Mouse (Mus musculus) kidney, embryonic 16.5 days (tissue): ENCODE data around the gene Lrrc75a. TPM values are rescaled to one million over a fixed set of nuclear protein-coding genes. Genes with fewer than 3 reads are reported as not detected.

Experiments
- ATAC-seq: fragments of 200-750 bp; cut with Nextera tagmentation; 2 replicates; pipeline ENCODE4 v1.8.0; 2017; ENCODE audit warnings: moderate TSS enrichment; ENCODE audit not compliant: low FRiP score, low TSS enrichment
- H3K27ac ChIP-seq: fragments of 300-500 bp; sonication (generic); 2 replicates; pipeline ENCODE4 v1.5.1; 2014; ENCODE audit warnings: low read length
- H3K27me3 ChIP-seq: fragments of 300-500 bp; sonication (generic); 2 replicates; pipeline ENCODE4 v1.6.1; 2014; ENCODE audit warnings: low read length, control low read depth, mixed read lengths; ENCODE audit not compliant: insufficient read depth
- H3K36me3 ChIP-seq: fragments of 300-500 bp; sonication (generic); 2 replicates; pipeline ENCODE4 v1.6.1; 2014; ENCODE audit warnings: low read length, control low read depth, mixed read lengths; ENCODE audit not compliant: insufficient read depth
- H3K4me1 ChIP-seq: fragments of 300-500 bp; sonication (generic); 2 replicates; pipeline ENCODE4 v1.6.1; 2014; ENCODE audit warnings: low read length, control low read depth, mixed read lengths; ENCODE audit not compliant: insufficient read depth
- H3K4me2 ChIP-seq: fragments of 300-500 bp; sonication (generic); replicated peaks from 2 replicates; pipeline ENCODE4 v1.6.1; 2014; ENCODE audit warnings: low read depth, low read length
- H3K4me3 ChIP-seq: fragments of 300-500 bp; sonication (generic); 2 replicates; pipeline ENCODE4 v1.5.1; 2014; ENCODE audit warnings: mild to moderate bottlenecking, low read length
- H3K9ac ChIP-seq: fragments of 300-500 bp; sonication (generic); replicated peaks from 2 replicates; pipeline ENCODE4 v1.6.1; 2014; ENCODE audit warnings: low read length
- H3K9me3 ChIP-seq: fragments of 300-500 bp; sonication (generic); 2 replicates; pipeline ENCODE4 v1.6.1; 2016; ENCODE audit warnings: low read length, control low read depth
- WGBS: fragments of 180-500 bp; shearing (Covaris S2); extraction: QIAGEN DNeasy Blood & Tissue Kit; methylation state at CpG from one replicate; pipeline ENCODE4 v1.1.7; 2014; 5-methylcytosine and 5-hydroxymethylcytosine counted together
- polyA plus RNA-seq: library from polyadenylated mRNA; unstranded; fragments of >200 nt; fragmentation: Nextera tagmentation; extraction: Ambion mirVana; gene quantifications from 2 replicates; pipeline ENCODE4 v1.2.1, GENCODE M21; 2015

The Lrrc75a gene
- 13.8 and 15.6 TPM in 2 replicates for polyA plus RNA-seq

GRCm38 (mm10) chr11:62647661-62648590, at the start of gene Lrrc75a:
Gene Lrrc75a (minus strand): TSS chr11:62648523.
- Histone ChIP-seq H3K27me3 (no peaks in the 10 kb centered on the region), H3K4me3 (peak within 1 kb of the TSS; percentile 62), H3K4me2 (peak within 1 kb of the TSS; percentile 74), H3K27ac (peak within 1 kb of the TSS; percentile 93), H3K36me3 (peaks cover 9% of the 10 kb centered on the region; the same call in 1 of the 2 replicates), H3K9ac (peak within 1 kb of the TSS; percentile 87), H3K9me3 (no peaks in the 10 kb centered on the region), H3K4me1 (peaks cover 49% of the 10 kb centered on the region)
- peak; percentile 66 for ATAC-seq
- WGBS: 1% methylated on average over 54 of the region's 86 CpGs

GRCm38 (mm10) chr11:62695126-62695525, 46.8 kb upstream of the Lrrc75a start:
- Histone ChIP-seq H3K36me3 (no peaks in the 10 kb centered on the region), H3K4me1 (no peaks in the 10 kb centered on the region), H3K9me3 (no peaks in the 10 kb centered on the region), H3K27ac (no peak overlapping the region), H3K4me2 (no peak overlapping the region), H3K27me3 (no peaks in the 10 kb centered on the region), H3K4me3 (no peak overlapping the region), H3K9ac (no peak overlapping the region)
- 96% methylated on average over 8 of the region's 8 CpGs for WGBS
- no peak for ATAC-seq

GRCm38 (mm10) chr11:62693299-62694184, 45.2 kb upstream of the Lrrc75a start:
- H3K27ac ChIP-seq: no peak overlapping the region
- 19% methylated on average over 9 of the region's 11 CpGs for WGBS

GRCm38 (mm10) chr11:62691592-62691991, 43.3 kb upstream of the Lrrc75a start:
- H3K4me1 ChIP-seq: no peaks in the 10 kb centered on the region
- H3K9ac ChIP-seq: no peak overlapping the region
- no peak overlapping the region for H3K4me2 ChIP-seq
- 79% methylated on average over 3 of the region's 3 CpGs for WGBS
- no peaks in the 10 kb centered on the region for H3K9me3 ChIP-seq
- ATAC-seq: no peak
- H3K27ac ChIP-seq: no peak overlapping the region
- no peaks in the 10 kb centered on the region for H3K27me3 ChIP-seq
- H3K36me3 ChIP-seq: no peaks in the 10 kb centered on the region
- no peak overlapping the region for H3K4me3 ChIP-seq

More at GRCm38 (mm10) chr11:62693299-62694184, 45.2 kb upstream of the Lrrc75a start:
- Histone ChIP-seq H3K4me1 (no peaks in the 10 kb centered on the region), H3K9ac (no peak overlapping the region), H3K4me3 (no peak overlapping the region), H3K36me3 (no peaks in the 10 kb centered on the region), H3K4me2 (no peak overlapping the region), H3K27me3 (no peaks in the 10 kb centered on the region), H3K9me3 (no peaks in the 10 kb centered on the region)
- ATAC-seq: no peak

GRCm38 (mm10) chr11:62679954-62680353, 31.6 kb upstream of the Lrrc75a start:
- H3K4me1 ChIP-seq: no peaks in the 10 kb centered on the region; the same call in 1 of the 2 replicates
- H3K27ac ChIP-seq: no peak overlapping the region
- H3K4me3 ChIP-seq: no peak overlapping the region
- H3K9me3 ChIP-seq: no peaks in the 10 kb centered on the region
- no peaks in the 10 kb centered on the region for H3K27me3 ChIP-seq
- no peak overlapping the region for H3K9ac ChIP-seq
- no peak overlapping the region for H3K4me2 ChIP-seq
- H3K36me3 ChIP-seq: no peaks in the 10 kb centered on the region
- ATAC-seq: no peak
- WGBS: 79% methylated on average over 4 of the region's 4 CpGs

GRCm38 (mm10) chr11:62678778-62679354, 30.5 kb upstream of the Lrrc75a start:
- no peak overlapping the region for H3K4me2 ChIP-seq
- no peaks in the 10 kb centered on the region for H3K9me3 ChIP-seq
- H3K36me3 ChIP-seq: no peaks in the 10 kb centered on the region
- ATAC-seq: no peak
- no peak overlapping the region for H3K9ac ChIP-seq
- WGBS: 69% methylated on average over 7 of the region's 7 CpGs
- H3K4me1 ChIP-seq: no peaks in the 10 kb centered on the region; the same call in 1 of the 2 replicates
- H3K27me3 ChIP-seq: no peaks in the 10 kb centered on the region
- no peak overlapping the region for H3K4me3 ChIP-seq
- H3K27ac ChIP-seq: no peak overlapping the region

GRCm38 (mm10) chr11:62676290-62676596, 27.9 kb upstream of the Lrrc75a start:
- H3K27ac ChIP-seq: no peak overlapping the region
- no peaks in the 10 kb centered on the region for H3K9me3 ChIP-seq
- peak overlapping the region; percentile 61; the same call in 1 of the 2 replicates for H3K9ac ChIP-seq
- H3K4me3 ChIP-seq: no peak overlapping the region
- WGBS: 95% methylated on average over 4 of the region's 4 CpGs
- H3K4me2 ChIP-seq: no peak overlapping the region
- H3K27me3 ChIP-seq: no peaks in the 10 kb centered on the region
- H3K4me1 ChIP-seq: no peaks in the 10 kb centered on the region; the same call in 1 of the 2 replicates
- no peak for ATAC-seq
- no peaks in the 10 kb centered on the region for H3K36me3 ChIP-seq

GRCm38 (mm10) chr11:62675480-62676289, 27.4 kb upstream of the Lrrc75a start:
- Histone ChIP-seq H3K36me3 (no peaks in the 10 kb centered on the region), H3K9ac (peak overlapping the region; percentile 61), H3K4me3 (peak overlapping the region; percentile 41), H3K9me3 (no peaks in the 10 kb centered on the region), H3K4me1 (no peaks in the 10 kb centered on the region; the same call in 1 of the 2 replicates), H3K4me2 (peak overlapping the region; percentile 57), H3K27ac (no peak overlapping the region), H3K27me3 (no peaks in the 10 kb centered on the region)
- ATAC-seq: peak; percentile 95
- WGBS: 15% methylated on average over 17 of the region's 17 CpGs

GRCm38 (mm10) chr11:62670006-62670405, 21.7 kb upstream of the Lrrc75a start:
- H3K9me3 ChIP-seq: no peaks in the 10 kb centered on the region
- no peaks in the 10 kb centered on the region for H3K27me3 ChIP-seq
- no peak overlapping the region for H3K9ac ChIP-seq
- no peaks in the 10 kb centered on the region for H3K4me1 ChIP-seq
- no peak overlapping the region for H3K27ac ChIP-seq
- peaks cover 17% of the 10 kb centered on the region for H3K36me3 ChIP-seq
- H3K4me2 ChIP-seq: no peak overlapping the region
- WGBS: 86% methylated on average over 6 of the region's 6 CpGs
- H3K4me3 ChIP-seq: no peak overlapping the region
- no peak for ATAC-seq
